Mouse (Mus musculus) midbrain, embryonic 14.5 days (tissue): ENCODE data around the gene Becn1. TPM values are rescaled to one million over a fixed set of nuclear protein-coding genes. Genes with fewer than 3 reads are reported as not detected.

Source experiments
- ATAC-seq: fragments of 200-750 bp; cut with Nextera tagmentation; 2 replicates; pipeline ENCODE4 v1.8.0; 2017; ENCODE audit warnings: moderate number of reproducible peaks, moderate library complexity; ENCODE audit not compliant: low FRiP score, low TSS enrichment
- DNase-seq: peaks from one replicate; pipeline ENCODE4 v3.0.0-alpha.2; 2015
- H3K27ac ChIP-seq: fragments of 300-500 bp; sonication (generic); replicated peaks from 2 replicates; pipeline ENCODE4 v1.5.1; 2014; ENCODE audit warnings: mild to moderate bottlenecking, low read depth, low read length, moderate library complexity
- H3K27me3 ChIP-seq: fragments of 300-500 bp; sonication (generic); 2 replicates; pipeline ENCODE4 v1.6.1; 2014; ENCODE audit warnings: low read length, control low read depth, mixed read lengths; ENCODE audit not compliant: control insufficient read depth, insufficient read depth
- H3K36me3 ChIP-seq: fragments of 300-500 bp; sonication (generic); 2 replicates; pipeline ENCODE4 v1.6.1; 2014; ENCODE audit warnings: low read length, control low read depth; ENCODE audit not compliant: control insufficient read depth, insufficient read depth
- H3K4me1 ChIP-seq: fragments of 300-500 bp; sonication (generic); 2 replicates; pipeline ENCODE4 v1.6.1; 2014; ENCODE audit warnings: mild to moderate bottlenecking, antibody characterized with exemption, low read length, control low read depth; ENCODE audit not compliant: control insufficient read depth, insufficient read depth
- H3K4me2 ChIP-seq: fragments of 300-500 bp; sonication (generic); 2 replicates; pipeline ENCODE4 v1.6.1; 2014; ENCODE audit warnings: mild to moderate bottlenecking, low read length, moderate library complexity
- H3K4me3 ChIP-seq: fragments of 300-500 bp; sonication (generic); replicated peaks from 2 replicates; pipeline ENCODE4 v1.5.1; 2014; ENCODE audit warnings: low read depth, low read length
- H3K9ac ChIP-seq: fragments of 300-500 bp; sonication (generic); replicated peaks from 2 replicates; pipeline ENCODE4 v1.6.1; 2014; ENCODE audit warnings: mild to moderate bottlenecking, low read length, moderate library complexity
- H3K9me3 ChIP-seq: fragments of 300-500 bp; sonication (generic); 2 replicates; pipeline ENCODE4 v1.6.1; 2016; ENCODE audit warnings: low read length, control low read depth, mixed read lengths; ENCODE audit not compliant: control insufficient read depth
- WGBS: fragments of 180-500 bp; shearing (Covaris S2); extraction: QIAGEN DNeasy Blood & Tissue Kit; methylation state at CpG from one replicate; pipeline ENCODE4 v1.1.7; 2014; 5-methylcytosine and 5-hydroxymethylcytosine counted together
- polyA plus RNA-seq: library from polyadenylated mRNA; unstranded; fragments of >200 nt; fragmentation: Nextera tagmentation; extraction: Ambion mirVana; gene quantifications from 2 replicates; pipeline ENCODE4 v1.2.1, GENCODE M21; 2014

The Becn1 gene
- 148 and 193 TPM in 2 replicates for polyA plus RNA-seq

GRCm38 (mm10) chr11:101302004-101302798 lies at the start of gene Becn1:
Gene Becn1, minus strand, starts transcription at chr11:101302286.
- Histone ChIP-seq H3K4me3 (peak within 1 kb of the TSS; percentile 89), H3K27me3 (no peaks in the 10 kb centered on the region), H3K9ac (peak within 1 kb of the TSS; percentile 81), H3K36me3 (peaks cover 24% of the 10 kb centered on the region), H3K9me3 (no peaks in the 10 kb centered on the region), H3K4me2 (peak within 1 kb of the TSS; percentile 98), H3K4me1 (peaks cover 12% of the 10 kb centered on the region), H3K27ac (peak within 1 kb of the TSS; percentile 75)
- ATAC-seq = peak; percentile 87; the same call in 1 of the 2 replicates
- WGBS = 6% methylated on average over 39 of the region's 39 CpGs
- peak; percentile 98 for DNase-seq

- Histone ChIP-seq H3K4me1 (no peaks in the 10 kb centered on the region), H3K9me3 (no peaks in the 10 kb centered on the region), H3K4me3 (no peak overlapping the region), H3K27me3 (no peaks in the 10 kb centered on the region), H3K27ac (no peak overlapping the region), H3K36me3 (no peaks in the 10 kb centered on the region), H3K4me2 (no peak overlapping the region), H3K9ac (no peak overlapping the region)
- ATAC-seq (no peak), DNase-seq (no peak)
- 83% methylated on average over 3 of the region's 3 CpGs for WGBS
Observed at GRCm38 (mm10) chr11:101351721-101352111, 49.6 kb upstream of the Becn1 start.

- DNase-seq = no peak
- no peaks in the 10 kb centered on the region for H3K36me3 ChIP-seq
- ATAC-seq = no peak
- no peak overlapping the region for H3K4me3 ChIP-seq
- no peaks in the 10 kb centered on the region for H3K4me1 ChIP-seq
- WGBS = 49% methylated on average over 11 of the region's 11 CpGs
- H3K27me3 ChIP-seq = no peaks in the 10 kb centered on the region
- no peak overlapping the region for H3K27ac ChIP-seq
- H3K9me3 ChIP-seq = no peaks in the 10 kb centered on the region
- no peak overlapping the region for H3K4me2 ChIP-seq
- H3K9ac ChIP-seq = no peak overlapping the region
Observed at GRCm38 (mm10) chr11:101351100-101351720, 49.1 kb upstream of the Becn1 start.

- Histone ChIP-seq H3K4me1 (no peaks in the 10 kb centered on the region), H3K27ac (no peak overlapping the region), H3K9me3 (no peaks in the 10 kb centered on the region), H3K4me3 (no peak overlapping the region), H3K4me2 (no peak overlapping the region), H3K36me3 (no peaks in the 10 kb centered on the region), H3K27me3 (no peaks in the 10 kb centered on the region), H3K9ac (no peak overlapping the region)
- 90% methylated on average over 3 of the region's 3 CpGs for WGBS
- ATAC-seq = no peak
- no peak for DNase-seq
Observed at GRCm38 (mm10) chr11:101349216-101349615, 47.1 kb upstream of the Becn1 start.

GRCm38 (mm10) chr11:101348774-101349173 lies 46.7 kb upstream of the Becn1 start:
- no peak overlapping the region for H3K4me2 ChIP-seq
- ATAC-seq (no peak), DNase-seq (no peak)
- H3K27me3 ChIP-seq = no peaks in the 10 kb centered on the region
- H3K4me1 ChIP-seq = no peaks in the 10 kb centered on the region
- no peak overlapping the region for H3K4me3 ChIP-seq
- 84% methylated on average over 7 of the region's 7 CpGs for WGBS
- H3K27ac ChIP-seq = no peak overlapping the region
- no peaks in the 10 kb centered on the region for H3K9me3 ChIP-seq
- H3K9ac ChIP-seq = no peak overlapping the region
- no peaks in the 10 kb centered on the region for H3K36me3 ChIP-seq

GRCm38 (mm10) chr11:101347083-101347775 lies 45.1 kb upstream of the Becn1 start:
- no peak for DNase-seq
- no peak for ATAC-seq
- no peak overlapping the region for H3K4me2 ChIP-seq
- no peaks in the 10 kb centered on the region for H3K4me1 ChIP-seq
- no peak overlapping the region for H3K9ac ChIP-seq
- 75% methylated on average over 10 of the region's 10 CpGs for WGBS
- H3K36me3 ChIP-seq = no peaks in the 10 kb centered on the region
- H3K4me3 ChIP-seq = no peak overlapping the region
- no peaks in the 10 kb centered on the region for H3K9me3 ChIP-seq
- no peak overlapping the region for H3K27ac ChIP-seq
- H3K27me3 ChIP-seq = no peaks in the 10 kb centered on the region

- Histone ChIP-seq H3K27me3 (no peaks in the 10 kb centered on the region), H3K9ac (peak overlapping the region; percentile 27; the same call in 1 of the 2 replicates), H3K27ac (peak overlapping the region; percentile 67), H3K4me2 (peak overlapping the region; percentile 57), H3K36me3 (no peaks in the 10 kb centered on the region), H3K9me3 (no peaks in the 10 kb centered on the region), H3K4me1 (peaks cover 13% of the 10 kb centered on the region; the same call in 1 of the 2 replicates), H3K4me3 (peak overlapping the region; percentile 29)
- ATAC-seq (peak; percentile 74; the same call in 1 of the 2 replicates), DNase-seq (peak; percentile 78)
- WGBS = 1% methylated on average over 9 of the region's 9 CpGs
Observed at GRCm38 (mm10) chr11:101338123-101338760, 36.2 kb upstream of the Becn1 start.

GRCm38 (mm10) chr11:101335685-101336084 lies 33.6 kb upstream of the Becn1 start:
- Histone ChIP-seq H3K36me3 (no peaks in the 10 kb centered on the region), H3K9me3 (no peaks in the 10 kb centered on the region), H3K27ac (no peak overlapping the region), H3K4me2 (no peak overlapping the region), H3K9ac (no peak overlapping the region), H3K27me3 (no peaks in the 10 kb centered on the region), H3K4me3 (no peak overlapping the region), H3K4me1 (peaks cover 13% of the 10 kb centered on the region; the same call in 1 of the 2 replicates)
- WGBS = 84% methylated on average over 9 of the region's 9 CpGs
- DNase-seq (no peak), ATAC-seq (no peak)
